Mouse (Mus musculus): ENCODE data around the gene Vps45.

DNA sequence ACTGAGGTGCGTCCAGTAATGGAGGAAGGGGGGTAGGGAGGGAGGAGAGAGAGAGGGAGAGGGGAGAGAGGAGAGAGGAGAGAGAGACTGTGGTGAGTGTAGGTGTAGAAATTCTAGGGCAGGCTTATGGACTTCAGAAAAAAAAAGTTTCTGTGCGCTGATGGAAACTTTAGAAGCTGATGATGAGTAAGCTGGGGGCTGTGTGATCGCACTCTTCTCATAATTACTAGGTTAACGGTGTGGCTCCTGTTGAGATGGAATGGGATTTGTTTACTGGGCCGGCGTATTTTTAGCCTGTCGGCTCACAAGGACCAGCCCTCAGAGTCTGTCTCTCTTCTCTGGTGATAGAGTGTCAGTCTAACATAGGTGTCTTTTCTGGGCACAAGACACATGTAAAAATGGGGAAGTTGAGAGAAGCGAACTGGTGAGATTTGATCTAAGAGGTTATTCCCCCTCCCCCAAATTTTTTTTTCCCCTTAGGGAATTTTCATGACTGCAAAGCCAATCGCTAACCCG, 47.0 kb upstream of the Vps45 start:
- TF ChIP-seq POLR2A (IDR thresholded peaks at IDR 0.05; ENCODE audit: control insufficient read depth, extremely low read depth, insufficient read depth, low read length, poor library complexity) (no peak), CTCF (IDR thresholded peaks at IDR 0.05; ENCODE audit: borderline replicate concordance, control insufficient read depth, extremely low read depth, insufficient read depth, low read length, poor library complexity) (no peak)

Measured in thymus, adult 2 months (tissue).